Mouse (Mus musculus): ENCODE measurements around the gene Atg4a.

GRCm38 (mm10) chrX:140953618-140954017 is 3.1 kb upstream of the Atg4a start:
- TF ChIP-seq POLR2A (IDR thresholded peaks at IDR 0.05; ENCODE audit: borderline replicate concordance, low read depth, low read length) (no peak), CTCF (IDR thresholded peaks at IDR 0.05; ENCODE audit: low read depth, low read length) (no peak)
